Comparison of ENCODE assay signal across 22 mouse cellular contexts in genomic region chr17:26131856-26132853, GRCm38 (mm10). TPM values are rescaled to one million over a fixed set of nuclear protein-coding genes. Genes with fewer than 3 reads are reported as not detected.
DNase-seq lines count a peak whose midpoint lies in the region; ATAC-seq lines count a peak whose summit lies in the region.
"Had no signal": no experiment of that assay in that cellular context is flagged by ENCODE, and none has a peak within 500 bp of the region (broad histone marks: within the 10 kb centered on the region; RNA-seq: fewer than 3 reads in every experiment).

No protein-coding gene starts in this region.

- peak overlapping the region; percentile 72 for H3K9ac ChIP-seq in midbrain, embryonic 13.5 days (replicated peaks)
- H3K9ac ChIP-seq: embryonic facial prominence, embryonic 12.5 days; heart, embryonic 15.5 days; hindbrain, embryonic 12.5 days; limb, embryonic 12.5 days; liver, embryonic 15.5 days had no signal

- DNase-seq in embryo, embryonic 10 days (ENCODE audit: low spot score): peak; percentile 12
- no peak for DNase-seq in embryo, embryonic 9.5 days (ENCODE audit: extremely low spot score)
- peak; percentile 45 for DNase-seq in retina, adult 2 months (ENCODE audit: low read depth, low spot score)
- no peak for DNase-seq in retina, embryonic 14.5 days (ENCODE audit: low spot score)
- DNase-seq in cerebellum, adult 9-10 months: no peak
- DNase-seq in urinary bladder, adult 18-20 months (ENCODE audit: low spot score in 2 of 2): no peak
- DNase-seq in ovary, postnatal 36 days (ENCODE audit: low spot score): no peak
- DNase-seq: cerebellum, postnatal 14 days; gastrocnemius, adult 2 months; heart, adult 18-20 months; thymus, postnatal 4 days had no signal

- H3K36me3 ChIP-seq in midbrain, embryonic 13.5 days: peaks cover 45% of the 10 kb centered on the region

- peak overlapping the region; percentile 64 for H3K4me2 ChIP-seq in midbrain, embryonic 13.5 days (replicated peaks)
- H3K4me2 ChIP-seq: embryonic facial prominence, embryonic 12.5 days; heart, embryonic 15.5 days; hindbrain, embryonic 12.5 days; limb, embryonic 12.5 days; liver, embryonic 15.5 days had no signal

- H3K27me3 ChIP-seq in midbrain, embryonic 13.5 days: peaks cover 27% of the 10 kb centered on the region; the same call in 1 of the 2 replicates
- H3K27me3 ChIP-seq: embryonic facial prominence, embryonic 12.5 days; heart, embryonic 15.5 days; hindbrain, embryonic 12.5 days; limb, embryonic 12.5 days; liver, embryonic 15.5 days had no signal

- peak overlapping the region; percentile 92 for H3K27ac ChIP-seq in midbrain, embryonic 13.5 days
- H3K27ac ChIP-seq: embryonic facial prominence, embryonic 12.5 days; gastrocnemius, adult 2 months; heart, embryonic 15.5 days; hindbrain, embryonic 12.5 days; kidney, postnatal 0 days; left cerebral cortex, adult 2 months; limb, embryonic 12.5 days; liver, embryonic 15.5 days had no signal

- peak; percentile 69 for ATAC-seq in midbrain, embryonic 13.5 days
- ATAC-seq: CD4-positive, CD25-positive, alpha-beta regulatory T cell, adult 4 months; intestine, postnatal 0 days; lung, postnatal 0 days had no signal

- 37% methylated on average over 18 of the region's 18 CpGs for WGBS in midbrain, embryonic 13.5 days

- H3K9me3 ChIP-seq in midbrain, embryonic 13.5 days: no peaks in the 10 kb centered on the region
- H3K9me3 ChIP-seq: embryonic facial prominence, embryonic 12.5 days; heart, embryonic 15.5 days; hindbrain, embryonic 12.5 days; limb, embryonic 12.5 days; liver, embryonic 15.5 days had no signal

- H3K4me3 ChIP-seq in midbrain, embryonic 13.5 days (replicated peaks): peak overlapping the region; percentile 50
- H3K4me3 ChIP-seq: embryonic facial prominence, embryonic 12.5 days; gastrocnemius, adult 2 months; heart, embryonic 15.5 days; hindbrain, embryonic 12.5 days; left cerebral cortex, adult 2 months; limb, embryonic 12.5 days; liver, embryonic 15.5 days had no signal

- H3K4me1 ChIP-seq in midbrain, embryonic 13.5 days (replicated peaks): peaks cover 38% of the 10 kb centered on the region
- H3K4me1 ChIP-seq: embryonic facial prominence, embryonic 12.5 days; heart, embryonic 15.5 days; hindbrain, embryonic 12.5 days; limb, embryonic 12.5 days had no signal

RNA-seq across cellular contexts. Expression of gene Axin1, which starts 6.3 kb away (rescaled TPM):
- 17.3 and 21.6 TPM in 2 replicates for polyA plus RNA-seq in midbrain, embryonic 13.5 days (2015; fragmentation: Nextera tagmentation; extraction: Ambion mirVana)

RNA-seq across cellular contexts. Expression of gene Mrpl28, which starts 8.9 kb away (rescaled TPM):
- 182 and 191 TPM in 2 replicates for polyA plus RNA-seq in midbrain, embryonic 13.5 days (2015; fragmentation: Nextera tagmentation; extraction: Ambion mirVana)

RNA-seq across cellular contexts. Expression of gene Tmem8, which starts 19.1 kb away (rescaled TPM):
- polyA plus RNA-seq in midbrain, embryonic 13.5 days (2015; fragmentation: Nextera tagmentation; extraction: Ambion mirVana): 2.4 and 2.6 TPM in 2 replicates

RNA-seq across cellular contexts. Expression of gene Nme4, which starts 36.8 kb away (rescaled TPM):
- 31.8 and 36.8 TPM in 2 replicates for polyA plus RNA-seq in midbrain, embryonic 13.5 days (2015; fragmentation: Nextera tagmentation; extraction: Ambion mirVana)

RNA-seq across cellular contexts. Expression of gene Decr2, which starts 42.0 kb away (rescaled TPM):
- polyA plus RNA-seq in midbrain, embryonic 13.5 days (2015; fragmentation: Nextera tagmentation; extraction: Ambion mirVana): 27.0 and 28.2 TPM in 2 replicates

Comparison
In these comparisons a context has a peak if more than half of its experiments do, and no peak if none do; other contexts are left out.
1. DNase-seq: peak in embryo, embryonic 10 days (single experiment) and retina, adult 2 months (single experiment); none in embryo, embryonic 9.5 days (single experiment), retina, embryonic 14.5 days (single experiment), cerebellum, adult 9-10 months (single experiment), urinary bladder, adult 18-20 months (0 of 2) and ovary, postnatal 36 days (single experiment).